Mouse (Mus musculus) CH12.LX (cell line): ENCODE results near the gene Rbak.

Source experiments
- JUN ChIP-seq: IDR thresholded peaks from 2 replicates; pipeline ENCODE4 v1.6.1; 2011; ENCODE audit warnings: low read depth, mild to moderate bottlenecking, low read length, improper control_type of control experiment, moderate library complexity; ENCODE audit not compliant: insufficient read depth
- ZKSCAN1 ChIP-seq: IDR thresholded peaks from 2 replicates; pipeline ENCODE4 v1.6.1; 2012; ENCODE audit warnings: low read depth, inconsistent platforms, low read length, improper control_type of control experiment, borderline replicate concordance

DNA sequence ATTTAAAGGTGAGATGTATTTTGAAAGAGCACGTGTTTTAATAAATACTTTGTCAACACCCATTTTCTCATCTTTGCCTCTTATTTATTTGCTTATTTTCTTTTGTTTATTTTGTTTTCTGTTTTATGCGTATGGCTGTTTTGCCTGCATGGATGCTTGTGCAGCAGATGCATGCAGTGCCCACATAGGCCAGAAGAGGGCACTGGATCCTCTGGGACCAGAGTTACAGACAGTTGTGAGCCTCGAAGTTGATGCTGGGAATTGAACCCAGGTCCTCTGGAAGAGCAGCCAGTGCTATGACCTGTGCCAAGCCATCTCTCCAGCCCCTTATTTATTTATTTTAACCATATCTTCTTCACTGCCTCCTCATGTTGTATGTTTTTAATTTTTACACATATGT, 24.4 kb upstream of the Rbak start:
- TF ChIP-seq JUN (no peak), ZKSCAN1 (no peak)
